Mouse (Mus musculus) MEL (cell line): ENCODE data around the gene Wdr78.

ENCODE experiments used
- CTCF ChIP-seq, 3 experiments: IDR thresholded peaks in 2 of 3; conservative IDR thresholded peaks in 1 of 3; 2 replicates each; pipeline ENCODE4 v1.5.1; 2011 to 2012; ENCODE audit warnings: low read length in 3 of 3, low read depth in 2 of 3, mild to moderate bottlenecking in 2 of 3, improper control_type of control experiment in 1 of 3, inconsistent platforms in 1 of 3, mixed read lengths in 1 of 3, moderate library complexity in 1 of 3; ENCODE audit not compliant: control insufficient read depth in 1 of 3, insufficient read depth in 1 of 3, poor library complexity in 1 of 3, severe bottlenecking in 1 of 3
- EP300 ChIP-seq, 2 experiments: IDR thresholded peaks; 2 replicates each; pipeline ENCODE4 v1.6.1; 2011; ENCODE audit warnings: improper control_type of control experiment in 2 of 2, low read length in 2 of 2, low read depth in 1 of 2, mild to moderate bottlenecking in 1 of 2
- ETS1 ChIP-seq: IDR thresholded peaks from 2 replicates; pipeline ENCODE4 v1.6.1; 2012; ENCODE audit warnings: low read depth, mild to moderate bottlenecking, inconsistent platforms, low read length, improper control_type of control experiment, moderate library complexity
- GATA1 ChIP-seq: IDR thresholded peaks from 2 replicates; pipeline ENCODE4 v1.6.1; 2011; ENCODE audit warnings: low read depth, low read length, improper control_type of control experiment
- POLR2A ChIP-seq, 2 experiments: IDR thresholded peaks; 2 replicates each; pipeline ENCODE4 v1.6.1; 2011 to 2012; ENCODE audit warnings: low read length in 2 of 2, mild to moderate bottlenecking in 2 of 2, control low read depth in 1 of 2, improper control_type of control experiment in 1 of 2, low read depth in 1 of 2, moderate library complexity in 1 of 2; ENCODE audit not compliant: control insufficient read depth in 1 of 2, insufficient read depth in 1 of 2, poor library complexity in 1 of 2
- RAD21 ChIP-seq: IDR thresholded peaks from 2 replicates; pipeline ENCODE4 v1.6.1; 2011; ENCODE audit warnings: mild to moderate bottlenecking, low read depth, low read length, improper control_type of control experiment
- RCOR1 ChIP-seq: IDR thresholded peaks from 2 replicates; pipeline ENCODE4 v1.6.1; 2012; ENCODE audit warnings: low read depth, mild to moderate bottlenecking, inconsistent platforms, low read length, improper control_type of control experiment

- no peak for TF ChIP-seq RAD21
- no peak for TF ChIP-seq POLR2A (IDR thresholded peaks at IDR 0.05; ENCODE audit: control insufficient read depth in 1 of 2, insufficient read depth in 1 of 2, low read depth in 1 of 2, low read length in 2 of 2, poor library complexity in 1 of 2)
- no peak for TF ChIP-seq RCOR1
- TF ChIP-seq CTCF (IDR thresholded peaks at IDR 0.05 in 2 of 3, conservative IDR thresholded peaks at IDR 0.05 in 1 of 3; ENCODE audit: control insufficient read depth in 1 of 3, insufficient read depth in 1 of 3, low read depth in 2 of 3, low read length in 3 of 3, poor library complexity in 1 of 3, severe bottlenecking in 1 of 3) = no peak
- TF ChIP-seq ETS1 = no peak
- no peak for TF ChIP-seq EP300 (IDR thresholded peaks at IDR 0.05; ENCODE audit: low read depth in 1 of 2, low read length in 2 of 2)
- TF ChIP-seq GATA1 = no peak
Observed at GRCm38 (mm10) chr4:103026621-103027020, 87.7 kb downstream of the Wdr78 start, which contains the start of gene Insl5.
